Mouse (Mus musculus) cerebellum, adult 2 months (tissue): ENCODE results near the gene Lrrc61. TPM values are rescaled to one million over a fixed set of nuclear protein-coding genes. Genes with fewer than 3 reads are reported as not detected.

Experiments used
- DNase-seq, 2 experiments: peaks; one replicate each; pipeline ENCODE4 v3.0.0; 2021
- H3K27ac ChIP-seq: fragments of 200-500 bp; 2 replicates; pipeline ENCODE4 v1.5.1; 2012; ENCODE audit warnings: low read length, control low read depth, inconsistent platforms; ENCODE audit not compliant: insufficient read depth
- H3K27me3 ChIP-seq: fragments of 200-500 bp; 2 replicates; pipeline ENCODE4 v1.6.1; 2012; ENCODE audit warnings: inconsistent platforms, mild to moderate bottlenecking, low read length, moderate library complexity; ENCODE audit not compliant: control insufficient read depth, insufficient read depth
- H3K4me1 ChIP-seq: fragments of 200-500 bp; 2 replicates; pipeline ENCODE4 v1.6.1; 2011; ENCODE audit warnings: low read length; ENCODE audit not compliant: control insufficient read depth, insufficient read depth
- H3K4me3 ChIP-seq: fragments of 200-500 bp; replicated peaks from 2 replicates; pipeline ENCODE3; 2011; ENCODE audit warnings: mild to moderate bottlenecking, low read depth, low read length, control low read depth; ENCODE audit not compliant: insufficient read depth
- CTCF ChIP-seq: fragments of 200-500 bp; IDR thresholded peaks from 2 replicates; pipeline ENCODE4 v1.5.1; 2011; ENCODE audit warnings: low read depth, mild to moderate bottlenecking, control low read depth, low read length, moderate library complexity, borderline replicate concordance; ENCODE audit not compliant: insufficient read depth
- POLR2A ChIP-seq: fragments of 200-500 bp; IDR thresholded peaks from 2 replicates; pipeline ENCODE4 v1.6.1; 2011; ENCODE audit warnings: low read length, control low read depth, borderline replicate concordance; ENCODE audit not compliant: insufficient read depth
- WGBS: fragments of 180-500 bp; shearing (Covaris S2); methylation state at CpG from one replicate; pipeline ENCODE4 v1.1.7; 2018; 5-methylcytosine and 5-hydroxymethylcytosine counted together
- polyA plus RNA-seq: library from polyadenylated mRNA; depleted of rRNA; stranded (reverse); fragments of >200 nt; gene quantifications from 2 replicates; pipeline ENCODE4 v1.2.3, GENCODE M21; 2012

Gene Lrrc61
- polyA plus RNA-seq, 1 experiment, result 30.0 TPM

DNA sequence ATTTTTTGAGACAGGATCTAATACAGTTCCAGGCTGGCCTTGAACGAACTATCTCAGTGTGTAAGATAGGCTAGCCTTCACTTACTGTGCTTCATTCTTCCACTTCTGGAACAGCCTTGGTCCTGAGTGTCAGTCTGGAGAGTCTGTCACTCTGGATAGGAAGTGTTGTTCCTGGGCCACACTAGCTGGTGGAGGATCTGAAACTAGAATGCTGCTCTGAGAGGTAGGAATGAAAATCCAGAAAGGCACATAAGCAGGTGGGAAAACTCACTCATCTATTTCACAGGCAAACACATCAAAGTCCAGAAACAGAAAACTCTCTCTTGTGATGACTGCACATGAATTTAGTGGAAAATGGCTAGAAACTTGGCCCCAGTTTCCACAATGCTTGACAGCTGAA lies 46.0 kb downstream of the Lrrc61 start:
- no peak for TF ChIP-seq CTCF
- TF ChIP-seq POLR2A, result no peak
- Histone ChIP-seq H3K4me3 (no peak overlapping the region), H3K27me3 (no peaks in the 10 kb centered on the region), H3K4me1 (peaks cover 6% of the 10 kb centered on the region), H3K27ac (no peak overlapping the region)
- WGBS, result 84% methylated on average over 1 of the region's 1 CpGs
- DNase-seq, result no peak

DNA sequence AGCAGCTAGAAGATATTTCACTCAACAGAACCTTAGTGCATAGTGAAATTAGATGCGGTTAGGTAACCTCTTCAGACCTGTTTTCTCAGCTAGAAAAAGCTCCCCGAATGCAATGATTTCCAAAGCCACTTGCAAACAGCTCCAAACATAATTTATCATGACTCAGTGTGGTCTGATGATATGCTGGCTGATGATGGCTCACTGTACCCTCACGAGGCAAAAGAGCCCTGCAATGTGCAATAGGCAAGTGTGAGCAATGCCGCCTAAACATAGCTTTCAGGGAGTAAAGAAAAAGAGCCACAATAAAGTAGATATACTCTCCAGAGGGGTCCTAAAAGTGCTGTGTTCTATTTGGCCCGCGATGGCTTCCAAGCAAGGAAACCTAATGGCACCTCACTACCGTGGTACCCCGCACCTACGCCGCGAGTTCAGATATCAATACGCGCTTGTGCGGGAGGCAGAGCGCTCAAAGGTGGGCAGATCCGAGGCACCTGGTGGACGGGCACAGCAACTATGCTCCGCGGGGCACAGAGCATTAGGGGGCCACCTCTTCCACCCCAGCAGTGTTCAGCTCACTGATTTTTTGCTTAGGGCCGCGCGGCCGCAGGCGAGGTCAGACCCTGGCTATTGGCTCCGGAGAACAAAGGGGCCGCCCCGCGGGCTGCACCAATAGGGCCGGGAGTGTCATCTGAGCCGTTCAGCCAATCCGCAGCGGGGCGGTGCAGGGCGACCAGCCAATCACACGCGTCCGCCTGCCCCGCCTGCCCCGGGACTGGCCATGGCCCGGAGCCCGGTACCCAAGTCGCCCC lies 46.9 kb downstream of the Lrrc61 start, which contains the start of gene Zfp775:
Zfp775 (plus strand) TSS at position 793 of the 809 bp plus-strand sequence.
- TF ChIP-seq POLR2A, result peak; percentile 71; the same call in 1 of the 2 replicates
- TF ChIP-seq CTCF, result no peak
- 4% methylated on average over 42 of the region's 42 CpGs for WGBS
- DNase-seq, result peak; percentile 98 to 99

GRCm38 (mm10) chr6:48602080-48602741 lies 47.6 kb downstream of the Lrrc61 start:
- H3K4me3 ChIP-seq, result peak overlapping the region; percentile 69
- peaks cover 6% of the 10 kb centered on the region; the same call in 1 of the 2 replicates for H3K4me1 ChIP-seq
- TF ChIP-seq CTCF (no peak), POLR2A (no peak; the same call in 1 of the 2 replicates)
- peak overlapping the region; percentile 86 for H3K27ac ChIP-seq
- peak in 1 of 2 experiments; percentile 71 for DNase-seq
- no peaks in the 10 kb centered on the region for H3K27me3 ChIP-seq
- under 1% methylated on average over 28 of the region's 28 CpGs for WGBS

More for the DNA sequence above, 46.9 kb downstream of the Lrrc61 start, which contains the start of gene Zfp775:
- no peaks in the 10 kb centered on the region for H3K27me3 ChIP-seq
- peak within 1 kb of the TSS; percentile 88 for H3K4me3 ChIP-seq
- H3K4me1 ChIP-seq, result peaks cover 6% of the 10 kb centered on the region
- H3K27ac ChIP-seq, result peak within 1 kb of the TSS; percentile 86

DNA sequence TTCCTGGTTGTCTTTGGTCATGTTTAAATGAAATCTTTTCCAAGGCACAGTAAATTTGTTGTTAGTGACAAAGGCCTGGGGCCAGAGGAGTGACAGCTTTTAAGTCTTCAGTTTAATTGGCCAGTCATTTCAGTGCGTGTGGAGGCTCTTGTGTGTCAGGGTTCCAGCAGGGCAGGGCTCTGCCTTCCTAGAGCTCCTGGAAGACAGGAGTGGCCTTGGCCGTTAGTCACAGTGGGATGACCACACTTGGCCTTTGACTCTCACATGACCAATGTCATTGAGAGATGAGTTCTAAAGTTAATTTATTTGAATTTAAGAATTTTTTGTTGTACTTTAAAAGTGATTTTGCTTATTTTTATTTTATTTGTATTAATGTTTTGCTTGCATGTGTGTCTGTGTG lies 53.5 kb downstream of the Lrrc61 start:
- peaks cover 23% of the 10 kb centered on the region for H3K4me1 ChIP-seq
- no peak for DNase-seq
- H3K27ac ChIP-seq, result no peak overlapping the region
- WGBS, result 71% methylated on average over 2 of the region's 2 CpGs
- no peaks in the 10 kb centered on the region for H3K27me3 ChIP-seq
- no peak for TF ChIP-seq POLR2A
- no peak for TF ChIP-seq CTCF
- H3K4me3 ChIP-seq, result no peak overlapping the region

DNA sequence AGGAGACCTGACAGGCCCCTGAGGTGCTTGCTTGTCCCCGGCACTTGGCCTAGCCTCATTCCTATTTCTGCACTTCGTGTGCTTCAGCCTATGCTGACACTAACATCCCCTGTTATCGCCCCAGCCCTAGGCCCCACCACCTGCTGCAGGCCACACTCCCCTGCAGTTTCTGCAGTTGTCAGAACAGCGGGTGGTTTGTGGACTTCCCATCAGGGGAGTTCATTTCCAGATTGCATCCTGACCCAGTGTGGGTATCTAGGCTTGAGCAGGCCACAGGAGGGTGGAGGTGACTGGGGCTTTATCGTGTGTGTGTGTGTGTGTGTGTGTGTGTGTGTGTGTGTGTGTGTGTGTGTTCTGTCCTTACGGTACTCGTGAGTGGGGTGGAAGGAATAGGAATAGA lies 54.9 kb downstream of the Lrrc61 start:
- peak; percentile 38 to 51 for DNase-seq
- WGBS, result 13% methylated on average over 7 of the region's 7 CpGs
- no peak for TF ChIP-seq POLR2A
- no peak for TF ChIP-seq CTCF

DNA sequence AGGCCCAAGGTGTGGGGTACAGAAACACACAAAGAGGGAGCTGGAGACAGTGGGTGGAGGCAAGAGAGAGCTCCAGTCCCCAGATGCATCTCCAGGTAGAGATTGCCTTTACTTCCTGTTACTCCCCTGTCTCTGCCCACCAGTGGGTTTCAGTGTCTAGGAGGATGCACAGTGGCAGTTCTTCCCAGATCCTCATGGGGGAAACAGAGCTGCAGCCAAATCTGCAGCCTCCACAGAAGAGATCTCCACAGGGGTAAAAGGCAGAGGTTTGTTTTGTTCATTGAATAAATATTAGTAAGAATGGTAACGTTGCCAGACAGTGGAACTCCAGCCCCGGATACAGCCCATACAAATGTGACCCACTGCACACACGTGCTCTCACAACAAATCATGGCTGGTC lies 56.1 kb downstream of the Lrrc61 start:
- no peak overlapping the region for H3K4me3 ChIP-seq
- 32% methylated on average over 3 of the region's 3 CpGs for WGBS
- peaks cover 23% of the 10 kb centered on the region for H3K4me1 ChIP-seq
- no peak overlapping the region for H3K27ac ChIP-seq
- H3K27me3 ChIP-seq, result no peaks in the 10 kb centered on the region
- no peak for DNase-seq
- TF ChIP-seq POLR2A, result no peak
- TF ChIP-seq CTCF, result no peak

More for the DNA sequence above, 54.9 kb downstream of the Lrrc61 start:
- Histone ChIP-seq H3K4me3 (no peak overlapping the region), H3K4me1 (peaks cover 23% of the 10 kb centered on the region), H3K27ac (0 out of 2 replicates have a peak overlapping the region, but pooled peaks have one; percentile 33), H3K27me3 (no peaks in the 10 kb centered on the region)

DNA sequence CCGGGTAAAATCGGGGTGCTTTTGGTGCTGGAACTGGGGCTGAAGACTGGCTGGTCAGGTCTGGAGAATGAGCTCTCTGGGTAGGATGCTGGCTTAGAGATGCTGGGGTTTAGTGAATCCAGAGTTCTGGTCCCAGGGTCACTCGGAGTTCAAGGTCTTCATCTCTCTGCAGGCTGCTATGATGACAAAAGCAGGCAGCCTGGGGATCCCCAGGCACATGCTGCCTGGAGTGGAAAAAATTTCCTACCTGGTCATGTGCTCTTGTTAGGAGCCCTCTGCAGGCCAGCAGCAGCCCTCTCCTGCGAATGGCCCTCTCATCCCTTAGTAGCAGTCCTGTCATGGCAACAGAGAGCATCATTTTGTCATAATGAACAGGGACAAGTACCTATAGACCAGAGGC lies 58.9 kb downstream of the Lrrc61 start:
- H3K4me1 ChIP-seq, result peaks cover 23% of the 10 kb centered on the region
- TF ChIP-seq CTCF (no peak), POLR2A (no peak)
- WGBS, result 92% methylated on average over 4 of the region's 4 CpGs
- DNase-seq, result no peak
- H3K27me3 ChIP-seq, result no peaks in the 10 kb centered on the region
- no peak overlapping the region for H3K4me3 ChIP-seq
- no peak overlapping the region for H3K27ac ChIP-seq
